Mouse (Mus musculus): ENCODE results near the gene Mospd3.

DNA sequence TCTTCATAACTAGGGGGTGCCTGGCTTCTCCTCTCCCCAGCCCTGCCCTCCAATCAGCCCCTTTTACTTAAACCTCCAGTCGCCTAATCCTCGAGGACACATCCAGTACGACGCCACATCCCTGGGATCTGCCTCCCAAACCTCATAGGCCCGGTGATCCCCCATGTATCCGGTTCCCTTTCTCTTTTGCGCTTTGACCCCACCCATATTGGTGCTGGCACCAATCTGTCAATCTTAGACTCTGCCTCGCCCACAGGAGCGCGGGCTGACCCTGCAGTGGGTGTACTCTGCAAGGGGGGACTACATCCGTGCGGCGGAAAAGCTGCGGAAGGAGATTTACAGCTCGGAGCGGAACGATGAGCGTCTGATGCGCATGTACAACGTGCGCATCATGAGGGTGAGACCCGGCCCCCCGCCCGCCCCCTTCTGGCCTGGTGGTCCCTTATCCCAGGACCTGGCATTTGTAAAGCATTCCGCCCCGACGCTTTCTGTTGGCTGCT is 17.1 kb downstream of the Mospd3 start:
- TF ChIP-seq POLR2A (IDR thresholded peaks at IDR 0.05; ENCODE audit: borderline replicate concordance, control insufficient read depth, low read depth, low read length) (no peak), CTCF (IDR thresholded peaks at IDR 0.05; ENCODE audit: control insufficient read depth, insufficient read depth, low read length) (no peak)
